Mouse (Mus musculus) ES-E14 (cell line): ENCODE measurements at regions not wholly inside any gene's neighbourhood (a gene's known extent, or its start where the extent isn't known, plus 50 kb on each side); places are given as distances from the start of the nearest gene placed in this dataset.

Experiments used
- DNase-seq: peaks from one replicate; pipeline ENCODE4 v3.0.0-alpha.2; 2013; ENCODE audit warnings: low read depth, low spot score
- H3K27ac ChIP-seq: 2 replicates; pipeline ENCODE4 v1.5.1; 2012; ENCODE audit warnings: low read depth, mild to moderate bottlenecking, low read length, moderate library complexity, mixed read lengths; ENCODE audit not compliant: poor library complexity, insufficient read depth, severe bottlenecking
- H3K36me3 ChIP-seq: 2 replicates; pipeline ENCODE4 v1.6.1; 2012; ENCODE audit warnings: mild to moderate bottlenecking, low read length, moderate library complexity, mixed read lengths; ENCODE audit not compliant: control insufficient read depth, poor library complexity, insufficient read depth, severe bottlenecking
- H3K4me1 ChIP-seq, 2 experiments: fragments of 150-350 bp in 1 of 2; sonication (generic) in 1 of 2; 2 replicates each; pipeline ENCODE4 v1.6.1; 2012; ENCODE audit warnings: low read length in 2 of 2, mild to moderate bottlenecking in 1 of 2, mixed read lengths in 1 of 2; ENCODE audit not compliant: control insufficient read depth in 2 of 2, insufficient read depth in 2 of 2, poor library complexity in 1 of 2
- H3K4me3 ChIP-seq, 2 experiments: fragments of 150-350 bp in 1 of 2; sonication (generic) in 1 of 2; 2 replicates each; pipeline ENCODE4 v1.5.1; 2012; ENCODE audit warnings: low read length in 2 of 2, low read depth in 1 of 2, mild to moderate bottlenecking in 1 of 2, mixed read lengths in 1 of 2; ENCODE audit not compliant: insufficient read depth in 1 of 2, poor library complexity in 1 of 2, severe bottlenecking in 1 of 2
- H3K9ac ChIP-seq: 2 replicates; pipeline ENCODE4 v1.6.1; 2012; ENCODE audit warnings: low read depth, mild to moderate bottlenecking, low read length, mixed read lengths; ENCODE audit not compliant: poor library complexity, insufficient read depth, severe bottlenecking
- H3K9me3 ChIP-seq: fragments of 150-350 bp; sonication (generic); 2 replicates; pipeline ENCODE4 v1.6.1; 2012; ENCODE audit warnings: low read depth, mild to moderate bottlenecking, low read length; ENCODE audit not compliant: control insufficient read depth, insufficient read depth
- CHD2 ChIP-seq: IDR thresholded peaks from 2 replicates; pipeline ENCODE4 v1.6.1; 2014; ENCODE audit warnings: mild to moderate bottlenecking, low read depth, low read length, inconsistent platforms
- HCFC1 ChIP-seq: IDR thresholded peaks from 2 replicates; pipeline ENCODE4 v1.6.1; 2012; ENCODE audit warnings: low read length, inconsistent platforms, borderline replicate concordance; ENCODE audit not compliant: insufficient read depth
- MAFK ChIP-seq: IDR thresholded peaks from 2 replicates; pipeline ENCODE4 v1.6.1; 2014; ENCODE audit warnings: mild to moderate bottlenecking, low read depth, low read length, inconsistent platforms; ENCODE audit not compliant: insufficient read depth
- ZC3H11A ChIP-seq: IDR thresholded peaks from 2 replicates; pipeline ENCODE4 v1.6.1; 2012; ENCODE audit warnings: low read depth, mild to moderate bottlenecking, inconsistent platforms, low read length, borderline replicate concordance
- ZNF384 ChIP-seq: IDR thresholded peaks from 2 replicates; pipeline ENCODE4 v1.6.1; 2012; ENCODE audit warnings: low read depth, low read length, inconsistent platforms
- in situ Hi-C, 2 experiments: fragments of 600-800 bp; cut with MboI; formaldehyde crosslinking; loops; one replicate each; pipeline ENCODE4 v1.15.1; 2025; ENCODE audit warnings: low sequenced_read_pairs in 2 of 2, inconsistent platforms in 1 of 2; ENCODE audit not compliant: unreplicated experiment in 2 of 2

DNA sequence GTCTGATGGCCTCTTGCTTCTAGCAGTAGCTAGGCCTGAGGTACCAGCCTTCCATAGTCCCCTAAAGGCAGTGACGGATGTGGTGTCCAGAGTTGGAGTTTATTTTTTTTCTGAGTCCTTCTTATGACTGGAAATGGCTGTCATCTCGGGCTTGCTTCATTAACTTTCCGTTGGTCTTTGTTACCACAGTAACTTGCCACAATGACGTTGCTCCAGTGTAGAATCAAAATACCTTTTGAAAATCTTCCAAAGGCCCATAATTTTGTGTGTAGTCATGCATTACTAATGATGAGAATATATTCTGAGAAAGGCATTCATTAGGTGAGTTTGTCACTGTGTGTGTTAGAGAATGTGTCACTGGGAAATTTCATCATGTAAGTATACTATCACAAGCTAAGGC, 108.4 kb upstream of the Sgk1 start:
- in situ Hi-C loops, result no loop called here
- no peak overlapping the region for H3K9ac ChIP-seq
- H3K27ac ChIP-seq, result no peak overlapping the region
- no peak for DNase-seq
- H3K36me3 ChIP-seq, result no peaks in the 10 kb centered on the region
- peaks cover 5 to 9% of the 10 kb centered on the region in 2 experiments; a peak in 3 of 4 replicates for H3K4me1 ChIP-seq
- TF ChIP-seq ZNF384 (no peak), HCFC1 (no peak), ZC3H11A (no peak), MAFK (no peak), CHD2 (no peak)
- no peaks in the 10 kb centered on the region for H3K9me3 ChIP-seq
- H3K4me3 ChIP-seq, result no peak overlapping the region

DNA sequence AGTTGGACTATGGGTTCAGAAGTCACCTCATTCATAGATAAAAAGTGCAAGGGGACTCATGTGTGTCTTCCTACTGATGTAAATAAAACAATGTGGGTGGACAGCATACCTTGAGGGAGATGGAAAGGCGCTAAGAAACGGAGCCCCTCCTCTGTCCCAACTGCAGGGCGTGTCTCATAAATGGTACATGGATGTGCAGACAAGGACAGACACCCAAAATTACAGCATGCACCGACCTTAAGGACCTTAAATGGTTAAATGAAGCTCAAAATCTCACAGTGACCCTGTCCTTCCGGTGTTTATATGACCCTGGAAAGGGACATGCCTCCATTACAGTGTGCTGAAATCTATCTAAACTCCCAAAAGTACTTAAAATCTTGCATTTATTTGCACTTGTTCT, 106.5 kb upstream of the Sgk1 start:
- no peak overlapping the region for H3K4me3 ChIP-seq
- no peaks in the 10 kb centered on the region for H3K36me3 ChIP-seq
- TF ChIP-seq CHD2 (no peak), HCFC1 (no peak), ZC3H11A (no peak), ZNF384 (no peak), MAFK (no peak)
- H3K9ac ChIP-seq, result no peak overlapping the region
- H3K9me3 ChIP-seq, result no peaks in the 10 kb centered on the region
- H3K4me1 ChIP-seq, result peaks cover 5 to 9% of the 10 kb centered on the region in 2 experiments; a peak in 3 of 4 replicates
- in situ Hi-C loops, result no loop called here
- H3K27ac ChIP-seq, result no peak overlapping the region
- DNase-seq, result no peak

DNA sequence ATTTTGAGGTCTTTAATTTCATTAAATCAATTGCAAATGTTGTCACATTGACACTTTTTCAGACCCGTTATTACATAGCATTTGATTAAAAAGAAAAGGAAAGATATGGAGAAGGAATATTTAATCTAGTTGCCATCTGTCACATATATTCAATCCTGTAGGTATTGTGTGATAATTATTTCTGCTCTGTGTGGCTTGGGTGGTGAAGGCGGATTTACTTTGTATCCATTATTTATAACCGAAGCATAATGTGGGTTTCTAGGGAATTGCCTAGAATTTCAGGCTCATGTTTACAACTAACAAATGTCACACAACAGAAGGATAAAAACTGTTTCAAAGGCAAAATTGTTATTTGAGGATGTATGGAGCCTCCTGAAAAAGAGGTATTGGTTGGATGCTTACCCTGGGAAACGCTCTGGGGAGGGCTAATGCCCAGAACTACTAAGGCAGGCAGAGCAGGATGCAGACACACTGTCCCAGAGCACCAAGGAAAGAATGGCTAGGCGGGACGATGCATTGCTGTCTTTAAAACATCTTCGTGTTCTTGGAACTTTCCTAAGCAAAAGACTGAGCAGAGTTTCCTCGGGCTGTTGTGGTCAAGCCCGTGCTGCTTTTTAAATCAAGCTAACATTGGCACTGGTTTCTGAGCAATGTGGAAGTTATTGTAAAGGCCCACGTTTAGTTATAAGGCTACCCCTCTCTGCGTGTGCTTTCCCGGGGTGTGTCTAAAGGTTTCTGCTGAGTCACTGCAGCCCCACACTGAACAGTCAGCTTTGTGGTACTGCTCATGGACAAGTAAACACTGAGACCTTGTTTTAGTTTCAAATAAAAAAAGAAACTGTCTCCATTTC, 105.8 kb upstream of the Sgk1 start:
- Histone ChIP-seq H3K9ac (peak overlapping the region; percentile 13; the same call in 1 of the 2 replicates), H3K36me3 (no peaks in the 10 kb centered on the region), H3K4me3 (peak overlapping the region in 1 of 2 experiments; percentile 6; a peak in 2 of 4 replicates), H3K4me1 (peaks cover 5 to 9% of the 10 kb centered on the region in 2 experiments; a peak in 3 of 4 replicates), H3K9me3 (no peaks in the 10 kb centered on the region), H3K27ac (no peak overlapping the region; the same call in 1 of the 2 replicates)
- TF ChIP-seq ZC3H11A, result no peak
- peak; percentile 94 for TF ChIP-seq MAFK
- in situ Hi-C loops, result no loop called here
- DNase-seq, result peak; percentile 40

DNA sequence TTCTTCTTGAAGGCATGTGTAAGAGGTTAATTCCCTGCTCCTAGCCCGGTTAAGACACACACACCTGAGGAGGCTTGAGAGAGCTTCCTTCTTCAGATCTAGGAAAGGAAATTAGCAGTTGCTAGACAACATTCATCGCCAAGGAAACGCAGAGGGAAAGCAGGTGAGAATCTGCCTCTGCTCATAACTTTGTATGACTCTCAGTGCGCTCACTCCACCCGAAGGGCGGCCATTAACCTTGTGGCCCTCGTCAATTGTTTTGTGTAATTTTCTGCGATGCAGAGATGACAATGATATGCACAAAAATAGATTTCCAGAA, 105.3 kb upstream of the Sgk1 start:
- peak overlapping the region in 1 of 2 experiments; percentile 6; a peak in 2 of 4 replicates for H3K4me3 ChIP-seq

More for the DNA sequence above, 105.3 kb upstream of the Sgk1 start:
- Histone ChIP-seq H3K27ac (no peak overlapping the region; the same call in 1 of the 2 replicates), H3K9me3 (no peaks in the 10 kb centered on the region), H3K36me3 (no peaks in the 10 kb centered on the region), H3K9ac (peak overlapping the region; percentile 13; the same call in 1 of the 2 replicates), H3K4me1 (peaks cover 5 to 9% of the 10 kb centered on the region in 2 experiments; a peak in 3 of 4 replicates)
- in situ Hi-C loops, result no loop called here
- TF ChIP-seq ZC3H11A (no peak), MAFK (no peak), ZNF384 (no peak), HCFC1 (no peak), CHD2 (no peak)
- no peak for DNase-seq
